Mouse (Mus musculus) liver, adult 2 months (tissue): ENCODE data around the gene Glrx2. TPM values are rescaled to one million over a fixed set of nuclear protein-coding genes. Genes with fewer than 3 reads are reported as not detected.

Source experiments
- DNase-seq: peaks from one replicate; pipeline ENCODE4 v3.0.0-alpha.2; 2011; ENCODE audit warnings: low read depth, low spot score; ENCODE audit errors: extremely low read depth
- H3K27ac ChIP-seq: fragments of 200-500 bp; replicated peaks from 2 replicates; pipeline ENCODE4 v1.5.1; 2012; ENCODE audit warnings: low read depth, mild to moderate bottlenecking, control low read depth, inconsistent platforms, low read length; ENCODE audit not compliant: insufficient read depth
- H3K27me3 ChIP-seq: fragments of 200-500 bp; 2 replicates; pipeline ENCODE4 v1.6.1; 2012; ENCODE audit warnings: mild to moderate bottlenecking, moderate library complexity, low read length, inconsistent platforms; ENCODE audit not compliant: control insufficient read depth, insufficient read depth
- H3K36me3 ChIP-seq: fragments of 200-500 bp; 2 replicates; pipeline ENCODE4 v1.6.1; 2012; ENCODE audit warnings: low read length, inconsistent platforms; ENCODE audit not compliant: control insufficient read depth, insufficient read depth
- H3K4me1 ChIP-seq: fragments of 200-500 bp; 2 replicates; pipeline ENCODE4 v1.6.1; 2011; ENCODE audit warnings: low read length; ENCODE audit not compliant: control insufficient read depth, insufficient read depth
- H3K4me3 ChIP-seq: fragments of 200-500 bp; 2 replicates; pipeline ENCODE4 v1.5.1; 2011; ENCODE audit warnings: low read depth, mild to moderate bottlenecking, control low read depth, low read length, moderate library complexity; ENCODE audit not compliant: insufficient read depth
- H3K79me2 ChIP-seq: fragments of 200-500 bp; 2 replicates; pipeline ENCODE4 v1.6.1; 2012; ENCODE audit warnings: inconsistent platforms, mild to moderate bottlenecking, low read length, moderate library complexity; ENCODE audit not compliant: control insufficient read depth, insufficient read depth
- H3K9ac ChIP-seq: fragments of 200-500 bp; 2 replicates; pipeline ENCODE4 v1.6.1; 2012; ENCODE audit warnings: low read depth, mild to moderate bottlenecking, control low read depth, inconsistent platforms, low read length
- CTCF ChIP-seq: fragments of 200-500 bp; IDR thresholded peaks from 2 replicates; pipeline ENCODE4 v1.5.1; 2011; ENCODE audit warnings: low read depth, low read length, control low read depth
- POLR2A ChIP-seq: fragments of 200-500 bp; IDR thresholded peaks from 2 replicates; pipeline ENCODE4 v1.6.1; 2011; ENCODE audit warnings: low read length, control low read depth; ENCODE audit not compliant: insufficient read depth; ENCODE audit errors: extremely low read depth
- WGBS: fragments of 180-500 bp; shearing (Covaris S2); methylation state at CpG from one replicate; pipeline ENCODE4 v1.1.7; 2018; 5-methylcytosine and 5-hydroxymethylcytosine counted together
- polyA plus RNA-seq: library from polyadenylated mRNA; depleted of rRNA; stranded (reverse); fragments of >200 nt; gene quantifications from 2 replicates; pipeline ENCODE4 v1.2.3, GENCODE M21; 2012; rRNA removed
- total RNA-seq: library from RNA; depleted of rRNA; stranded (reverse); fragments of >200 nt; gene quantifications from 2 replicates; pipeline ENCODE4 v1.2.3, GENCODE M21; 2014; rRNA removed

Gene Glrx2
- total and polyA plus RNA-seq, 2 experiments: 12.6 to 21.7 TPM

- DNase-seq: no peak
- H3K27me3 ChIP-seq: no peaks in the 10 kb centered on the region
- H3K36me3 ChIP-seq: no peaks in the 10 kb centered on the region
- H3K27ac ChIP-seq: no peak overlapping the region
- no peaks in the 10 kb centered on the region; the same call in 1 of the 2 replicates for H3K4me1 ChIP-seq
- 81% methylated on average over 6 of the region's 6 CpGs for WGBS
- H3K9ac ChIP-seq: no peak overlapping the region
- no peak overlapping the region for H3K4me3 ChIP-seq
- H3K79me2 ChIP-seq: peaks cover 4% of the 10 kb centered on the region; the same call in 1 of the 2 replicates
- TF ChIP-seq POLR2A (no peak), CTCF (no peak)
Measured at GRCm38 (mm10) chr1:143773909-143774308, 57.8 kb downstream of the Glrx2 start.

- under 1% methylated on average over 84 of the region's 84 CpGs for WGBS
- H3K36me3 ChIP-seq: no peaks in the 10 kb centered on the region
- peak; percentile 88 for DNase-seq
- no peaks in the 10 kb centered on the region; the same call in 1 of the 2 replicates for H3K4me1 ChIP-seq
- H3K4me3 ChIP-seq: peak within 1 kb of the TSS; percentile 96
- H3K79me2 ChIP-seq: peaks cover 4% of the 10 kb centered on the region; the same call in 1 of the 2 replicates
- TF ChIP-seq CTCF (peak; percentile 87), POLR2A (peak; percentile 74; the same call in 1 of the 2 replicates)
- H3K27ac ChIP-seq: peak within 1 kb of the TSS; percentile 40; the same call in 1 of the 2 replicates
- H3K27me3 ChIP-seq: no peaks in the 10 kb centered on the region
- peak within 1 kb of the TSS; percentile 88 for H3K9ac ChIP-seq
Measured at GRCm38 (mm10) chr1:143776446-143777411, 60.6 kb downstream of the Glrx2 start, which contains the start of the genes Trove2 and Uchl5. TSS of gene Trove2 (minus strand) at chr1:143777068. TSS of gene Uchl5 (plus strand) at chr1:143777272.

DNA sequence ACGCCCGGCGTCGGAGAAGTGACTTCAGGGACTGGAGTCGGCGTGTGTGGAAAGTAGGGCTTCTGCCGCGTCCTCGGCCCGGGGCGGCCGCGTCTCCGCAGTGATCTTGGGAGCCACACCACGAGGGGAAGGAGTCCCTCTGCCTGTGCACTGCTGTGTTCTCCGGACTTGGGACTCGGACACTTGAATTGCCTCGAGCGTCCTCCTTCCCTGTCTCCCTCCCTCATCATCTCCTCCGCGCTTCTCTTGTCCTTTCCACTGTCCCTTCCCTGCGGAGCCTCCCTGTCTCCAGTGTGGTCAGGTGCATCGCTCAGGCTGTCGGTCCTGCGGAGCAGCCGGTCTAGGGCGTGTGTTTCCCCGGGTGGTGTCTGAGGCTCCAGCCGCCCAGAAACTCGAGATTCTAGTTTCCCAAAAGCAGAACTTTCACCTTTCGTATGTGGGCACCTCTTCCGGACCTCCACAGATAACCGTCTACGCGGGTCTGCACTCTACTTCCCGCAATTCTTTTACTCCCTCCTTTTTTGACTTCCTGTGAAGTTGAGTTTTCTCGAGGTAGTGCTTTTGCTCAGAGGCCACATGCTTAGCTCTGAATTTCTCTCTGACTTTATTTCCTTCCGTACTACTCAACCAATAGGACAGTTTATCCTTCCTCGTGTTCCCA lies 61.5 kb downstream of the Glrx2 start:
- DNase-seq: peak; percentile 24
- Histone ChIP-seq H3K4me3 (peak overlapping the region; percentile 91), H3K79me2 (peaks cover 4% of the 10 kb centered on the region; the same call in 1 of the 2 replicates), H3K27ac (peak overlapping the region; percentile 40; the same call in 1 of the 2 replicates), H3K27me3 (no peaks in the 10 kb centered on the region), H3K4me1 (no peaks in the 10 kb centered on the region; the same call in 1 of the 2 replicates), H3K9ac (peak overlapping the region; percentile 88), H3K36me3 (no peaks in the 10 kb centered on the region)
- no peak for TF ChIP-seq POLR2A
- no peak for TF ChIP-seq CTCF
- under 1% methylated on average over 39 of the region's 39 CpGs for WGBS

GRCm38 (mm10) chr1:143788584-143789227 lies 72.6 kb downstream of the Glrx2 start:
- peak; percentile 19 for DNase-seq
- peaks cover 4% of the 10 kb centered on the region for H3K36me3 ChIP-seq
- WGBS: 89% methylated on average over 2 of the region's 2 CpGs

More at GRCm38 (mm10) chr1:143788584-143789227, 72.6 kb downstream of the Glrx2 start:
- Histone ChIP-seq H3K4me3 (no peak overlapping the region), H3K27me3 (no peaks in the 10 kb centered on the region), H3K4me1 (no peaks in the 10 kb centered on the region), H3K79me2 (no peaks in the 10 kb centered on the region), H3K27ac (no peak overlapping the region), H3K9ac (no peak overlapping the region)
- TF ChIP-seq CTCF: peak; percentile 89
- TF ChIP-seq POLR2A: no peak

Other genes with a start within 250 kb of the Glrx2 start
- under 0.01 and 0.07 TPM in 2 replicates for gene B3galt2, start 75.7 kb upstream of the Glrx2 start, total RNA-seq
- gene B3galt2, start 75.7 kb upstream of the Glrx2 start, polyA plus RNA-seq: not detected in 2 replicates
- 6.7 and 7.2 TPM in 2 replicates for gene Cdc73, start 13.4 kb upstream of the Glrx2 start, total RNA-seq
- 0.63 and 1.1 TPM in 2 replicates for gene Cdc73, start 13.4 kb upstream of the Glrx2 start, polyA plus RNA-seq
- gene Trove2, start 60.7 kb downstream of the Glrx2 start, total RNA-seq: 3.3 and 3.5 TPM in 2 replicates
- gene Trove2, start 60.7 kb downstream of the Glrx2 start, polyA plus RNA-seq: 0.24 and 0.29 TPM in 2 replicates
- gene Uchl5, start 60.9 kb downstream of the Glrx2 start, total RNA-seq: 9.9 and 13.0 TPM in 2 replicates
- gene Uchl5, start 60.9 kb downstream of the Glrx2 start, polyA plus RNA-seq: 3.6 and 3.8 TPM in 2 replicates